12 mouse cellular contexts compared by ENCODE assay signal in genomic region chrX:99215111-99215510, GRCm38 (mm10).
A peak's percentile ranks its signal among the peaks of the same experiment; 100 is the strongest.
DNase-seq lines count a peak whose midpoint lies in the region; ATAC-seq and TF ChIP-seq lines count a peak whose summit lies in the region.
"Had no signal": no experiment of that assay in that cellular context is flagged by ENCODE, and none has a peak within 500 bp of the region (broad histone marks: within the 10 kb centered on the region; RNA-seq: fewer than 3 reads in every experiment).

No protein-coding gene starts in this region.

- 45% methylated on average over 7 of the region's 7 CpGs for WGBS in kidney, embryonic 15.5 days
- WGBS in kidney, adult 2 months, result 63% methylated on average over 7 of the region's 7 CpGs
- 38% methylated on average over 7 of the region's 7 CpGs for WGBS in heart, embryonic 13.5 days
- 80% methylated on average over 7 of the region's 7 CpGs for WGBS in cerebellum, adult 2 months

- no peak for TF ChIP-seq POLR2A in kidney, adult 2 months (IDR thresholded peaks at IDR 0.05; ENCODE audit: low read depth, low read length)
- TF ChIP-seq POLR2A in brain, embryonic 14.5 days (IDR thresholded peaks at IDR 0.05; ENCODE audit: borderline replicate concordance, extremely low read depth, insufficient read depth, insufficient read length, poor library complexity, severe bottlenecking), result no peak
- no peak for TF ChIP-seq POLR2A in cerebellum, adult 2 months (IDR thresholded peaks at IDR 0.05; ENCODE audit: borderline replicate concordance, insufficient read depth, low read length)

- H3K4me1 ChIP-seq in kidney, embryonic 15.5 days, result peaks cover 61% of the 10 kb centered on the region
- H3K4me1 ChIP-seq in kidney, adult 2 months (ENCODE audit: control insufficient read depth, insufficient read depth, low read length), result no peaks in the 10 kb centered on the region
- peaks cover 44% of the 10 kb centered on the region for H3K4me1 ChIP-seq in heart, embryonic 13.5 days
- no peaks in the 10 kb centered on the region for H3K4me1 ChIP-seq in cerebellum, adult 2 months (ENCODE audit: control insufficient read depth, insufficient read depth, low read length)

- no peak for TF ChIP-seq CTCF in kidney, adult 2 months (conservative IDR thresholded peaks at IDR 0.05; ENCODE audit: insufficient read depth, insufficient read length, low read depth, low read length)
- no peak for TF ChIP-seq CTCF in brain, embryonic 14.5 days (IDR thresholded peaks at IDR 0.05; ENCODE audit: borderline replicate concordance, extremely low read depth, insufficient read depth, insufficient read length)
- TF ChIP-seq CTCF in cerebellum, adult 2 months (IDR thresholded peaks at IDR 0.05; ENCODE audit: borderline replicate concordance, insufficient read depth, low read depth, low read length), result no peak

- no peaks in the 10 kb centered on the region for H3K36me3 ChIP-seq in kidney, embryonic 15.5 days
- no peaks in the 10 kb centered on the region for H3K36me3 ChIP-seq in kidney, adult 2 months (ENCODE audit: control insufficient read depth, insufficient read depth, low read length)
- no peaks in the 10 kb centered on the region for H3K36me3 ChIP-seq in heart, embryonic 13.5 days
- H3K36me3 ChIP-seq: embryonic facial prominence, embryonic 12.5 days; forebrain, embryonic 15.5 days had no signal

- no peaks in the 10 kb centered on the region for H3K9me3 ChIP-seq in kidney, embryonic 15.5 days (replicated peaks)
- H3K9me3 ChIP-seq in heart, embryonic 13.5 days, result no peaks in the 10 kb centered on the region
- H3K9me3 ChIP-seq: embryonic facial prominence, embryonic 12.5 days; forebrain, embryonic 15.5 days had no signal

- H3K27me3 ChIP-seq in kidney, embryonic 15.5 days, result peaks cover 64% of the 10 kb centered on the region
- H3K27me3 ChIP-seq in kidney, adult 2 months (replicated peaks; ENCODE audit: control insufficient read depth, insufficient read depth, low read length), result no peaks in the 10 kb centered on the region
- H3K27me3 ChIP-seq in heart, embryonic 13.5 days (replicated peaks), result peaks cover 65% of the 10 kb centered on the region
- no peaks in the 10 kb centered on the region for H3K27me3 ChIP-seq in cerebellum, adult 2 months (ENCODE audit: control insufficient read depth, insufficient read depth, low read length)
- H3K27me3 ChIP-seq: forebrain, embryonic 15.5 days had no signal

- peak overlapping the region; percentile 75 for H3K27ac ChIP-seq in kidney, embryonic 15.5 days
- H3K27ac ChIP-seq in kidney, adult 2 months (ENCODE audit: insufficient read depth, low read depth, low read length), result no peak overlapping the region
- peak overlapping the region; percentile 15; the same call in 1 of the 2 replicates for H3K27ac ChIP-seq in heart, embryonic 13.5 days (replicated peaks)
- H3K27ac ChIP-seq in cerebellum, adult 2 months (ENCODE audit: insufficient read depth, low read length), result no peak overlapping the region
- H3K27ac ChIP-seq: embryonic facial prominence, embryonic 12.5 days; forebrain, embryonic 15.5 days had no signal

- no peak overlapping the region for H3K4me2 ChIP-seq in kidney, embryonic 15.5 days
- no peak overlapping the region for H3K4me2 ChIP-seq in heart, embryonic 13.5 days
- H3K4me2 ChIP-seq: embryonic facial prominence, embryonic 12.5 days; forebrain, embryonic 15.5 days had no signal

- DNase-seq in kidney, adult 2 months, result no peak
- peak; percentile 40 for DNase-seq in brain, embryonic 14.5 days (ENCODE audit: low read depth)
- DNase-seq in lung, postnatal 10 days, result peak; percentile 82
- DNase-seq in adrenal gland, postnatal 10 days, result no peak
- DNase-seq in cerebellum, adult 2 months, result no peak
- DNase-seq: cerebellum, adult 9-11 months; thymus, postnatal 25 days had no signal

- H3K9ac ChIP-seq in kidney, embryonic 15.5 days, result no peak overlapping the region
- H3K9ac ChIP-seq in heart, embryonic 13.5 days, result no peak overlapping the region
- H3K9ac ChIP-seq: embryonic facial prominence, embryonic 12.5 days; forebrain, embryonic 15.5 days had no signal

- ATAC-seq in kidney, embryonic 15.5 days (replicated peaks; ENCODE audit: low FRiP score), result peak; percentile 36
- ATAC-seq in heart, embryonic 13.5 days (ENCODE audit: extremely low read depth, insufficient number of reproducible peaks, low FRiP score, low TSS enrichment), result no peak
- ATAC-seq: forebrain, embryonic 15.5 days had no signal

- no peak overlapping the region for H3K4me3 ChIP-seq in kidney, embryonic 15.5 days (replicated peaks)
- H3K4me3 ChIP-seq in kidney, adult 2 months (ENCODE audit: insufficient read depth, low read depth, low read length), result no peak overlapping the region
- H3K4me3 ChIP-seq in heart, embryonic 13.5 days, result no peak overlapping the region
- H3K4me3 ChIP-seq in cerebellum, adult 2 months (replicated peaks; ENCODE audit: insufficient read depth, low read depth, low read length), result no peak overlapping the region
- H3K4me3 ChIP-seq: embryonic facial prominence, embryonic 12.5 days; forebrain, embryonic 15.5 days; myocyte had no signal

Comparison
In these comparisons a context has a peak if more than half of its experiments do, and no peak if none do; other contexts are left out.
1. H3K27ac ChIP-seq: peak in kidney, embryonic 15.5 days (single experiment) and heart, embryonic 13.5 days (single experiment); none in kidney, adult 2 months (single experiment) and cerebellum, adult 2 months (single experiment).
2. DNase-seq: peak in brain, embryonic 14.5 days (single experiment) and lung, postnatal 10 days (single experiment); none in kidney, adult 2 months (single experiment), adrenal gland, postnatal 10 days (single experiment) and cerebellum, adult 2 months (0 of 2).